Mouse (Mus musculus): ENCODE measurements around the gene Rnaseh2a. TPM values are rescaled to one million over a fixed set of nuclear protein-coding genes. Genes with fewer than 3 reads are reported as not detected.

The Rnaseh2a gene
- total RNA-seq, 2 experiments from 2014 or later: 35.3 to 36.8 TPM

GRCm38 (mm10) chr8:84984294-84985048 lies 14.9 kb upstream of the Rnaseh2a start:
- DNase-seq: no peak

DNA sequence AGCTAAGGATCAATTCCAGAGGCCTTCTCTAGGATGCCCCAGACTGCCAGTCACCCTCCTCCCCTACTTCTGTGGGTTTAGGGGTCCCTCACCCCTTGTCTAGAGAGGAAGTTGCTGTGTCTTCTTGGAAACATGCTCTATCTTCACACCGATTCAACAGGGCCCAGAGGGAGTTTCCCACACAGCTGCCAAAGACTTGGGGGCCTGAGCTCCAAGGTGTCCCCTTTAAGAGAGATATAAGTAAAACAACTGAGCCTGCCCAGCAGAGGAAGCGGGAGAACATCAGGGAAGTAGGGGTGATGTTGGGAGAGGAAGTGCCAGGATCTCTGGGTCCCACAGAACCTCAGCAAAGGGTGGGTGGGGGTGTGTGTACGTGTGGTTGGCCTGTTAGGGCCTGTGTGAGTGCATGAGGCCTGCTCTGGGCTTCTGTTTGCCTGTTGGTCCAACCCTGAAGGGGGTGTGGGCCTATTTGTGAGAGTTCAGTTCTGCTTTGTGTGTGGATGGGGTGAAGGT lies 13.0 kb upstream of the Rnaseh2a start:
- DNase-seq: no peak

DNA sequence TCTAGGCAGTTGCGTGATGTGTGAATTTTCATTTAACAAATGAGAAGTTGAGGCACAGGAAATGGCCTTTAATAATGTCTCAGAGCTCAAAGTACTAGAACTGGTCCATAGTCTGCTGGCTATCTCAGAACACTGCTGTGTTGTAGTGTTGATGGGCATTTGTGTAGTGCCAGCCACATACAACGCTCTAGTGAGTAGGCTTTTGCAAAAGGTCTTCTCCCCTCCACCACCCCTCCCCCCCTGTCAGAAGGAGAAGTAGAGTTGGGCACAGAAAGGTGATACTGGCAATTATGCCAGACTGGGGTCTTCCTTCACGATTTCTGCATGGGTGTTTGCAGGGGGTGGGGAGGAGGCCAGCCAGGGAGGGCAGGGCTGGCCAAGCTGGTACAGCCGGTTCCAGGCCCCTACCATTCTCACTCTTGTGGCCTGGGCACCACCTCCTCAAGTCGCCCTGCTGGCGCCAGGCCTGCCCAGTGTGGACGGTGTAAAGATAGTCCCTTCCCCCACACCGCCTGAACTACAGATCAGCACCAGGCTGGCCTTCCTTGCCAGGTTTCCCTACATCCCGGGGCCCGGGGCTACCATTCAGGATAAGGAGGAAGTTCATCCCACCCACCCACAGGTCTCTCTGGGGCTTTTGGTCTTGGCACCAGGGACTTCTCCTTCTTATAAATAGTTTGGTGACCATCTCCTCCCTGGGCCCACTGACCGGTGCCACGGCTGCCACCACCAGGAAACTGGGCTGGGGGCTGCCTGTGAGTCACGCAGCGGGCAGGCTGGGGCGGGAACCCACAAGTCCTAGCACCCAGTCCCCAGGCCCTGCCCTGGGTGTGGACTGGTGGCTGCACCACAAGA lies 12.3 kb upstream of the Rnaseh2a start:
- DNase-seq: peak in 1 of 2 experiments; percentile 18

- DNase-seq: peak in 1 of 2 experiments; percentile 35
These were observed 11.2 kb upstream of the Rnaseh2a start for GRCm38 (mm10) chr8:84980622-84981358.

- peak; percentile 94 for DNase-seq
These were observed 10.2 kb upstream of the Rnaseh2a start for GRCm38 (mm10) chr8:84979599-84980421.

DNA sequence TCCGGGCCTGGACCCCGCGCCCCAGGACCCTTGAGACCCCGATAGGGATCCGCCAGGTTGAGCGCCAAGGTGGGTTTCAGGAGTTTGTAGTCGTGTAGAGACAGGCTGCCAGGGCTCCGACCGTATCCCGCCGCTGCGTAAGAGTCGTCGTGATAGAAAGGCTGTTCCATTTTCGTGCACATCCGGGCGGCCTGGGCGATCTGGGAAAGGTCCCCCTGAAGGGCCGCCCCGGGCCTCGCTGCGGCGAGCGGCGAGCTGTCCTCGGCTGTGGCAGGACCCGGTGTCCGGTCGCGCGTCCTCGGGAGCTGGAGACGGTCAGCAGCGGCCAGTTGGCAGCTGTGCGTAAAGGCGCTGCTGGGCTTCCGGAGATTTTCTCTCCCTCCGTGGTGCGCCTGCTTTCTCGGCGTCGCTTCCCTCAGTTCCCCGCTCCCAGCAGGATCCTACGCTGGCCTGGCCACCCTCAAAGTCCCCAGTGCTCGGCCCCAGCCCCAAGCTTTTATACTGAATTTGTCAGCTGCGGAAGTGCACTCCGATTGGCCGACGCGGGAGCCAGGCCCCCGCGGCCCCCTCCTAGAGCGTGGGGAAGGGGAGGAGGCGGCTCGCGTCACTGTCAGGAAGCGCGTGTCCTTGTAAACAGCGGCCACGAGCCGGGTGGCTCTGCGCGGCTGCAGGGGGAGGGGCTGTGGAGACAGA lies 8.8 kb upstream of the Rnaseh2a start, which contains the start of gene Junb:
Gene Junb, minus strand, starts transcription at position 471 of the 693 bp plus-strand sequence.
- DNase-seq: peak; percentile 95 to 97

- peak; percentile 63 to 67 for DNase-seq
These were observed 8.1 kb upstream of the Rnaseh2a start for GRCm38 (mm10) chr8:84977435-84978247.

DNA sequence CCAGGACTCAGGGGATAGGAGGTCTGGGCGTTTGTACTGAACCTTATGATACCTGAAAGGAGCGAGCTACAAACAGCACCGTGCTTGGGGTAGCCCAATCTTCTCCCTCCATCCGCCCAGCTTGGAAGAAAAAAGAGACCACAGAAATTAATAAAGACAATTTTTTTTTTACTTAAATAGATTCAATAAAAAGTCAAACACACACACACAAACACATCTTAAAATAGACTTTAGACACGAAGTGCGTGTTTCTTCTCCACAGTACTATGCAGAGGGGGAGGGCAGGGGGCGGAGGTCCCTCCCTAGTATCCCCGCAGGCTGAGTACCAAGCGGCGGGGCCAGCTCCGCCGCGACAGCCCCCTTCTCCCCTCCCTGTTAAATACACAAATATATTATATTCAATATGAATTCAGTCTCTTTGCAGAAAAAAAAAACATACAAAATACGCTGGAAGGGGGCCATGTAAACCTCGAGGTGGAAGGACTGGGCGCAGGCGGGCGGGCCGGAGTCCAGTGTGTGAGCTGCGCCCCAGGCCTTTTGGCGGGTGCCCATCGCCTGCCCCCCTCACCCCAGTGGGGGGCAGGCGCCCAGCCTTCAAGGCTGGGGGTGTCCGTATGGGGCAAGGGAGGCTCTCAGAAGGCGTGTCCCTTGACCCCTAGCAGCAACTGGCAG lies 7.3 kb upstream of the Rnaseh2a start:
- DNase-seq: no peak

DNA sequence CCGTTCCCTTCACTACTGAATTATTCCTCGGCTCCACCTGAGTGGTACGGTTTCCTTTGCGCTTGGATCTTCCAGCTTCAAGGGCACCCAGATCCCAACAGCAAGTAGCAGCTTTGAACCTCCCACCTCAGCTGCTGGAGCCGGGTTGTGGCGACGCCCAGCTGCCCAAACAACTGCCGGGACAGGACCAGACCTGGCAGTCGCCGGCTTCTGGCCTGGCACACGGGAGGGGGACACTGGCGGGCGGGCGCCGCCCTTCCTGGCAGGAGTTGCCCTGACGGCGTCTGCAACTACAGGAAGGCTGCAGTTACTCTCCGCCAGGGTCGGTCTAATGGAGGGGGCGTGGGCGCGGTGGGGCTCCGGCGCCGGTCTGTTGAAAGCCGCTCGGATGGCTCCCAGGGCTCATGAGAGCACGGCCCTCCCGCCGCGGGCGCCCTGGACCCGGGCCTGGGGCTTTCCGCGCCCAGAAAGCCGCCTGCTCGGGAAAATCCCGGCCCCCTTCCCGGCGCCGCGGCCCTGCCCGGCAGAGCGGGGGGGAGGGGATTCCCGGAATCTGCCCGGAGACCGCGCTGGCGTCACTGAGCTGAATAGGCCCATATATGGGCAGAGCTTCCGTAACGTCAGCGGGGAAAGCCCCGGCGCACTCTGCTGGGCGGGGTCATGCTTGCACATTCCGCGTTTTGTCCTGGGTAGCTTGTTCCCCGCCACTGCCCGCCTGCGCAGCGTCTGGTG lies 6.6 kb upstream of the Rnaseh2a start:
- peak; percentile 94 to 95 for DNase-seq

DNA sequence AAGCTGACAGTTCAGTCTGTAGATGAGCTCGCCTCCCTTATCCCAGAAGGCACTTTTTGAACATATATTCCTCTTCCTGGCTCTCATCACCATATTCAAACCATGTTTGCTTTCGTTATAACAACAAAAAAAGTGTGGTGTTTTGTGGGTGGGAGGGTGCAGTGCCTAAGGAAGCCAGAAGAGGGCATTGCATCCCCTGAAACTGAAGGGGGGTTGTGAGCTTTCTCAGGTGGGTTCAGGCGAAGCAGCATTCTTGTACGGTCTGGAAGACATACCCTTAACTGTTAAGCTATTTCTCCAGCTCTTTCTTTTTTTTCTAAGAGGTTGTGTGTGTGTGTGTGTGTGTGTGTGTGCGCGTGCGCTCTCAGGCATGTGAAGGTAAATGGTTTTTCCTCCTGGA lies 5.9 kb upstream of the Rnaseh2a start:
- peak; percentile 55 to 68 for DNase-seq

DNA sequence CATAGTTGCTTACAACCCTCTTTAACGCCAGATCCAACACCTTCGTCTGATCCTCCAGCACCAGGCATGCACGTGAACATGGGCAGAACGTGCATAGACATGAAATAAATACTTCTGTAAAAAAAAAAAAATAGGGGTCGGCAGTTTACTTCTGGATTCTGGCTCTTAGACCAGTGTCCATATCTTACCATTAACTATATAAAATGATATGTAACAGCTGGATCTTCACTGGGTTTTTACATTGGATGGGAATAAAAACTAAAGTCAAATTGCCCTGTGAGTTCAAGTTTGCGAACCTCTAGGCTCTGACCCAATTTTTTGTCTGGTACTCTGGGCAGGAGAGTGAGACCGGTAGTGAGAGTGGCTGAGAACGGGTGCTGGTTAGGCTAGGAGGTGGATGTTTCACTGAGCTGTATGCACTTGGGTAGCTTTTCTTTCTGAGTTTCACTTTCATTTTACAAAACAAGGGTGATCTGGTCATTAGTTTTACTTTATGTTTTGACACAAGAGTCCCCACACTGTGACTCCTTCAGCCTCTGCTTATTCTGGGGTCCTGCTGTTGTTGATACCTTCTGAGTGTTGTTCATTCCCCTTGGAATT lies 5.1 kb upstream of the Rnaseh2a start:
- no peak for DNase-seq

DNA sequence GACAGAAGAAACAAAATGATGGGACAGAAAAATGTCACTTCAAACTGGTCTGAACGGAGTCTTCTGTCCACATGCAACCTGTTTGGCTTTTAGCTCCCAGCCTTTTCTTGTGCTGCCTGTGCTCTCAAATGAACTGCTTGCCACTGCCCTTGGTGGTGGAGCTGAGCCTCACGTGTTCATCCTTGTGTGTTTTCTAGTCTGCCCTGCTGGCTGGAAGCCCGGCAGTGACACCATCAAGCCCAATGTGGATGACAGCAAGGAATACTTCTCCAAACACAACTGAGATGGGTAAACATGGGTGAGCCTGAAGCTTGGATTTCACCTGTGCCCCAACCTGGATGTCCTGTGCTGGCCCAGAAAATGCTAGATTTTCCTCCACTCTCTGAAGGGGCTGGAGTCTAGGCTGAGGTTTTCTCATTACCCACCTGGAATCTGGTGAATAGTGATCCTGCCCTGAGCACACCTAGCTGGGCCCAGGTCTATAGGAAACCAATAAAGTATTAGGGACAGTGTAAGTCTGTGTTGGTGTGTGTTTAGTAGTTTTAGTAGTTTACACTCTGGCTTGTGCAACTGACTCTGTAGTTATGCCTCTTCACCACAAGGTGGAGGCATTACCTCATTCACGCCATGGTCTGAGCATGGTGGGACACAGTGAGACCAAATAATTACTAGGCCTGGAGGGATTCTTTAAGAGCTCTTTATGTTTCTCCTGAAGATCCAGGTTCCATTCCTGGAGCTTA lies 4.4 kb upstream of the Rnaseh2a start:
- peak in 1 of 2 experiments; percentile 20 for DNase-seq

DNA sequence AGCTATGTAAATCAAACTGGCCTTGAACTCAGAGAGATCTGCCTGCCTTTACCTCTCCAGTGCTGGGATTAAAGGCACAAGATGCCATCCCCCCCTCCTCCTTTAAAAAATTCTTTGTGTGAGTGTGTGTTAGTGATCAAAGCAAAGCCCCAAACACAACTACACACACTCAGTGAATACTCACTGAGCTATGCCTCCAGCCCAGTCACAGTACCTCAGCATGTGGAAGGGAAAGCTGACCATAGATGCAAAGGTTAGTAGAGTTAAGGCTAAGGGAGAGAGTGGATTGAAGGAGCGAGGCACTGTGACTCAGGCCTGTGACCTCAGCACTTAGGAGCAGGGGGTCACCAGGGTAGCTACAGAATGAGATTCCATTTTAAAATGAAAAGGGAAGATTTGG lies 3.5 kb upstream of the Rnaseh2a start:
- no peak for DNase-seq

DNA sequence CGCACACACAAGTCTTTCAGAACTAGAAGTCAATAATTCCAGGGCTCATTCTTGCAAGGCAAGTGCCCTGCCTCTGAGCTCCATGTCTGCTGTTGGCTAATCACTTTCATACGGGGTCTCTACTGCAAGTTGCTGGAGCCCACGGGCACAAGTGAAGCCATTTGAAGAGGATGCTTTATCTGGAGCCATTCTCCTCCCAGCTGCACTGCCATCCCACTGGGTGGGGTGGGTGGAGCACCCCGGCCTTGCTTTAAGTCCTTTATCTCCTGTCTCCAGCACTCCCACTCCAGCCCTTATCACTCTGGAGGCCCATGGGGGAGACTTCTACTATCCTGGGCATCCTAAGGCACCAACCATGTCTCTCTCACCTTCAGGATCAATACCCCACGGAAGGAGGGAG lies 1.3 kb upstream of the Rnaseh2a start:
- no peak for DNase-seq

GRCm38 (mm10) chr8:84970135-84970790 lies 696 bp upstream of the Rnaseh2a start:
- DNase-seq: no peak

DNA sequence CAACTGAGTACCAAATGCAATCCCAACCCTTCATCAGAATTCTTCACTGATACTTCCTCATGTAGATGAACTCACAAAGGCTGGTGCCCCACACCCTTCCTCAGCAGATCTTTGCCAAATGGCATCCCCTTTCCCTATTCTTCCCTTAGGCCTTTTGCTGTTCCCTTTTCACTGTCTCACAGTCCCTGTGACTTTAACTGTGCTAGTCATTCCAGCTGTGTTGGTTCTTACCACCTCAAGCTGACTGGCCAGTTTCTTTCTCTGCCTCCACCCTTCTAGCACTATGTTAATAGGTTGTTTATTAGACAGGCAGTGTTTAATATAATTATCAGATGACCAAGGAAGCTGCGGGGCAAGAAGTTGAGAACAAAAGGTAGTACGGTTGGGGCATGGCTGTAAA lies 917 bp downstream of the Rnaseh2a start:
- DNase-seq: no peak

All from layer of hippocampus, postnatal 36 days (tissue).